In genomic region chr3:86760474-86760873, GRCm38 (mm10) we compare ENCODE assay signal across 15 mouse cellular contexts.
DNase-seq lines count a peak whose midpoint lies in the region; ATAC-seq and TF ChIP-seq lines count a peak whose summit lies in the region.
"Had no signal": no experiment of that assay in that cellular context is flagged by ENCODE, and none has a peak within 500 bp of the region (broad histone marks: within the 10 kb centered on the region; RNA-seq: fewer than 3 reads in every experiment).

No protein-coding gene starts in this region.

- no peak for DNase-seq in hindbrain, embryonic 10.5 days (ENCODE audit: low spot score)
- DNase-seq in hindbrain, postnatal 0 days (ENCODE audit: low spot score) = no peak
- no peak for DNase-seq in lung, adult 2 months
- DNase-seq in embryo, embryonic 11 days = no peak
- DNase-seq in c-Kit-positive CD71-positive TER-119-positive erythroid progenitor cells, embryonic 14.5 days (ENCODE audit: low spot score) = no peak
- DNase-seq: cerebellum, adult 11-12 months; kidney, postnatal 14 days; liver, embryonic 13.5 days; spleen, adult 18-20 months had no signal

- 68% methylated on average over 7 of the region's 7 CpGs for WGBS in hindbrain, embryonic 13.5 days
- 73% methylated on average over 7 of the region's 7 CpGs for WGBS in hindbrain, embryonic 10.5 days
- WGBS in hindbrain, postnatal 0 days = 74% methylated on average over 7 of the region's 7 CpGs
- 37% methylated on average over 7 of the region's 7 CpGs for WGBS in midbrain, embryonic 12.5 days
- WGBS in lung, adult 2 months = 92% methylated on average over 7 of the region's 7 CpGs

- H3K4me3 ChIP-seq in hindbrain, embryonic 13.5 days = no peak overlapping the region
- no peak overlapping the region for H3K4me3 ChIP-seq in hindbrain, embryonic 10.5 days
- no peak overlapping the region for H3K4me3 ChIP-seq in hindbrain, postnatal 0 days (ENCODE audit: low read length)
- no peak overlapping the region for H3K4me3 ChIP-seq in midbrain, embryonic 12.5 days
- no peak overlapping the region for H3K4me3 ChIP-seq in lung, adult 2 months (replicated peaks; ENCODE audit: extremely low read depth, low read depth, low read length)
- H3K4me3 ChIP-seq: left cerebral cortex, adult 2 months; liver, embryonic 13.5 days; myocyte had no signal

- peak overlapping the region; percentile 51; the same call in 1 of the 2 replicates for H3K9ac ChIP-seq in hindbrain, embryonic 13.5 days
- H3K9ac ChIP-seq in hindbrain, postnatal 0 days (replicated peaks; ENCODE audit: low read length) = no peak overlapping the region
- no peak overlapping the region for H3K9ac ChIP-seq in midbrain, embryonic 12.5 days (replicated peaks)
- H3K9ac ChIP-seq: liver, embryonic 13.5 days had no signal

- H3K4me1 ChIP-seq in hindbrain, embryonic 13.5 days (replicated peaks) = peaks cover 15% of the 10 kb centered on the region
- H3K4me1 ChIP-seq in hindbrain, embryonic 10.5 days (replicated peaks) = 0 out of 2 replicates have a peak, but pooled peaks cover 3% of the 10 kb centered on the region
- H3K4me1 ChIP-seq in hindbrain, postnatal 0 days (ENCODE audit: insufficient read depth, low read length) = no peaks in the 10 kb centered on the region
- 0 out of 2 replicates have a peak, but pooled peaks cover 2% of the 10 kb centered on the region for H3K4me1 ChIP-seq in midbrain, embryonic 12.5 days
- no peaks in the 10 kb centered on the region for H3K4me1 ChIP-seq in lung, adult 2 months (ENCODE audit: control insufficient read depth, insufficient read depth, low read length)
- H3K4me1 ChIP-seq: liver, embryonic 13.5 days had no signal

- H3K27me3 ChIP-seq in hindbrain, embryonic 13.5 days = no peaks in the 10 kb centered on the region
- no peaks in the 10 kb centered on the region for H3K27me3 ChIP-seq in hindbrain, embryonic 10.5 days (ENCODE audit: insufficient read depth, poor library complexity, severe bottlenecking)
- H3K27me3 ChIP-seq in hindbrain, postnatal 0 days (ENCODE audit: insufficient read depth, low read length) = no peaks in the 10 kb centered on the region
- no peaks in the 10 kb centered on the region for H3K27me3 ChIP-seq in midbrain, embryonic 12.5 days
- H3K27me3 ChIP-seq: liver, embryonic 13.5 days had no signal

- no peaks in the 10 kb centered on the region for H3K36me3 ChIP-seq in hindbrain, embryonic 13.5 days
- H3K36me3 ChIP-seq in hindbrain, embryonic 10.5 days = no peaks in the 10 kb centered on the region
- no peaks in the 10 kb centered on the region for H3K36me3 ChIP-seq in hindbrain, postnatal 0 days (ENCODE audit: insufficient read depth, low read length)
- no peaks in the 10 kb centered on the region for H3K36me3 ChIP-seq in midbrain, embryonic 12.5 days
- H3K36me3 ChIP-seq: liver, embryonic 13.5 days had no signal

- H3K9me3 ChIP-seq in hindbrain, embryonic 13.5 days = no peaks in the 10 kb centered on the region
- no peaks in the 10 kb centered on the region for H3K9me3 ChIP-seq in hindbrain, embryonic 10.5 days
- H3K9me3 ChIP-seq in hindbrain, postnatal 0 days (ENCODE audit: low read length) = no peaks in the 10 kb centered on the region
- no peaks in the 10 kb centered on the region for H3K9me3 ChIP-seq in midbrain, embryonic 12.5 days
- H3K9me3 ChIP-seq: liver, embryonic 13.5 days had no signal

- peak overlapping the region; percentile 83 for H3K27ac ChIP-seq in hindbrain, embryonic 13.5 days
- no peak overlapping the region for H3K27ac ChIP-seq in hindbrain, embryonic 10.5 days
- no peak overlapping the region for H3K27ac ChIP-seq in hindbrain, postnatal 0 days
- H3K27ac ChIP-seq in midbrain, embryonic 12.5 days (replicated peaks) = no peak overlapping the region
- H3K27ac ChIP-seq: left cerebral cortex, adult 2 months; liver, embryonic 13.5 days; stomach, postnatal 0 days had no signal

- no peak for TF ChIP-seq POLR2A in lung, adult 2 months (IDR thresholded peaks at IDR 0.05; ENCODE audit: borderline replicate concordance, extremely low read depth, low read depth, low read length)

- ATAC-seq in hindbrain, embryonic 13.5 days (ENCODE audit: low FRiP score) = no peak
- no peak for ATAC-seq in hindbrain, postnatal 0 days
- ATAC-seq in midbrain, embryonic 12.5 days (ENCODE audit: low FRiP score, low read depth) = no peak
- ATAC-seq in megakaryocyte progenitor cell, adult 5-6 weeks (replicated peaks; ENCODE audit: poor library complexity) = no peak

- no peak for TF ChIP-seq CTCF in hindbrain, postnatal 0 days (IDR thresholded peaks at IDR 0.05; ENCODE audit: low read depth)
- TF ChIP-seq CTCF in lung, adult 2 months (IDR thresholded peaks at IDR 0.05; ENCODE audit: insufficient read depth, low read length) = no peak

- peak overlapping the region; percentile 25 for H3K4me2 ChIP-seq in hindbrain, embryonic 13.5 days
- 0 out of 2 replicates have a peak overlapping the region, but pooled peaks have one; percentile 1 for H3K4me2 ChIP-seq in hindbrain, postnatal 0 days (ENCODE audit: low read depth, low read length)
- peak overlapping the region; percentile 41 for H3K4me2 ChIP-seq in midbrain, embryonic 12.5 days (replicated peaks)
- H3K4me2 ChIP-seq: liver, embryonic 13.5 days had no signal
